Mouse (Mus musculus): ENCODE measurements around the gene Mall.

DNA sequence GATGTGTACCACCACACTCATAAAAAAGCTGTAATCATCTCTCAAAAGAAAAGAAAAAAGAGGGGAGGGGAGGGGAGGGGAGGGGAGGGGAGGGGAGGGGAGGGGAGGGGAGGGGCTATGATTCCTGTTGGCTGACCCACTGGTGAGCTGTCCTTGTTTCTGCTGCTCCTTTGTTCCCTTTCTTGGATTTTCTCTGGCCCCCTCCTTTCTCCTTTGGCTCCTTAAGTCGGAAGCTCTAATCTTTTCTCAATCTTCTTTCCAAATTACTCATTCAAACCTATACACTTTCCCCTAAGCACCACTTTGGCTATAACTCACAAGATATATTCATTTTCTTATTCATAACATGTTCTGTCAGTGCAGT lies 44.8 kb upstream of the Mall start:
- no peak for TF ChIP-seq CTCF (IDR thresholded peaks at IDR 0.05; ENCODE audit: low read depth, low read length)
- no peak for TF ChIP-seq EP300 (IDR thresholded peaks at IDR 0.05; ENCODE audit: insufficient read depth, low read depth, low read length)
- no peak for TF ChIP-seq POLR2A (IDR thresholded peaks at IDR 0.05; ENCODE audit: insufficient read depth, low read length)

Data from ES-Bruce4 (cell line).